Mouse (Mus musculus) neural tube, embryonic 15.5 days (tissue): ENCODE data around the gene Dnmt1. TPM values are rescaled to one million over a fixed set of nuclear protein-coding genes. Genes with fewer than 3 reads are reported as not detected.

Source experiments
- microRNA-seq: library from miRNA; unstranded; fragments of <30 nt; microRNA quantifications from one replicate; pipeline ENCODE4, GENCODE M21; 2017
- polyA plus RNA-seq: library from polyadenylated mRNA; unstranded; fragments of >200 nt; fragmentation: Nextera tagmentation; extraction: Ambion mirVana; gene quantifications from 2 replicates; pipeline ENCODE4 v1.2.1, GENCODE M21; 2015

Dnmt1 gene
- polyA plus RNA-seq, 1 experiment from 2014 or later: 51.6 TPM

Small RNA genes within 50 kb of the gene (microRNA-seq; reads per million reads assigned to microRNA genes)
- not detected for gene Mir7081

Other genes starting within 250 kb of the Dnmt1 start
- 190 and 224 TPM in 2 replicates for gene Olfm2, start 213.5 kb downstream of the Dnmt1 start, polyA plus RNA-seq
- 1.4 and 1.8 TPM in 2 replicates for gene Col5a3, start 144.8 kb downstream of the Dnmt1 start, polyA plus RNA-seq
- gene Rdh8, start 141.4 kb downstream of the Dnmt1 start, polyA plus RNA-seq: not detected in 2 replicates
- 17.0 and 23.2 TPM in 2 replicates for gene A230050P20Rik, start 91.2 kb downstream of the Dnmt1 start, polyA plus RNA-seq
- 11.8 and 13.8 TPM in 2 replicates for gene Angptl6, start 80.2 kb downstream of the Dnmt1 start, polyA plus RNA-seq
- 49.7 and 57.3 TPM in 2 replicates for gene Ppan, start 71.7 kb downstream of the Dnmt1 start, polyA plus RNA-seq
- 260 and 274 TPM in 2 replicates for gene Eif3g, start 61.3 kb downstream of the Dnmt1 start, polyA plus RNA-seq
- gene S1pr2, start 16.9 kb upstream of the Dnmt1 start, polyA plus RNA-seq: 8.8 and 17.9 TPM in 2 replicates
- 114 and 123 TPM in 2 replicates for gene Mrpl4, start 42.9 kb upstream of the Dnmt1 start, polyA plus RNA-seq
- 4.2 and 16.9 TPM in 2 replicates for gene Icam1, start 56.1 kb upstream of the Dnmt1 start, polyA plus RNA-seq
- gene Icam4, start 69.5 kb upstream of the Dnmt1 start, polyA plus RNA-seq: 0.54 TPM in 1 of 2 replicates, not detected in the other
- gene Icam5, start 72.2 kb upstream of the Dnmt1 start, polyA plus RNA-seq: 1.8 and 2.0 TPM in 2 replicates
- gene Zglp1, start 107.2 kb upstream of the Dnmt1 start, polyA plus RNA-seq: 1.00 and 1.6 TPM in 2 replicates
- gene Gm49373, start 113.2 kb upstream of the Dnmt1 start, polyA plus RNA-seq: 1.6 and 2.2 TPM in 2 replicates
- 69.8 and 77.7 TPM in 2 replicates for gene Fdx1l, start 113.7 kb upstream of the Dnmt1 start, polyA plus RNA-seq
- 1.4 and 2.3 TPM in 2 replicates for gene Gm38431, start 132.1 kb upstream of the Dnmt1 start, polyA plus RNA-seq
- 25.6 and 38.0 TPM in 2 replicates for gene Raver1, start 132.1 kb upstream of the Dnmt1 start, polyA plus RNA-seq
- gene Tyk2, start 171.4 kb upstream of the Dnmt1 start, polyA plus RNA-seq: 9.9 and 12.4 TPM in 2 replicates
- gene Cdc37, start 190.1 kb upstream of the Dnmt1 start, polyA plus RNA-seq: 199 and 230 TPM in 2 replicates
- 37.4 and 42.1 TPM in 2 replicates for gene Pde4a, start 205.8 kb upstream of the Dnmt1 start, polyA plus RNA-seq